Mouse (Mus musculus) embryonic fibroblast, embryonic 13.5 days (primary cell): ENCODE results near the gene Pim3.

ENCODE experiments used
- CTCF ChIP-seq: IDR thresholded peaks from 2 replicates; pipeline ENCODE4 v1.5.1; 2011; ENCODE audit warnings: mild to moderate bottlenecking, control low read depth, low read length, moderate library complexity, borderline replicate concordance; ENCODE audit not compliant: insufficient read depth
- POLR2A ChIP-seq: IDR thresholded peaks from 2 replicates; pipeline ENCODE4 v1.6.1; 2011; ENCODE audit warnings: low read depth, mild to moderate bottlenecking, control low read depth, low read length, moderate library complexity

DNA sequence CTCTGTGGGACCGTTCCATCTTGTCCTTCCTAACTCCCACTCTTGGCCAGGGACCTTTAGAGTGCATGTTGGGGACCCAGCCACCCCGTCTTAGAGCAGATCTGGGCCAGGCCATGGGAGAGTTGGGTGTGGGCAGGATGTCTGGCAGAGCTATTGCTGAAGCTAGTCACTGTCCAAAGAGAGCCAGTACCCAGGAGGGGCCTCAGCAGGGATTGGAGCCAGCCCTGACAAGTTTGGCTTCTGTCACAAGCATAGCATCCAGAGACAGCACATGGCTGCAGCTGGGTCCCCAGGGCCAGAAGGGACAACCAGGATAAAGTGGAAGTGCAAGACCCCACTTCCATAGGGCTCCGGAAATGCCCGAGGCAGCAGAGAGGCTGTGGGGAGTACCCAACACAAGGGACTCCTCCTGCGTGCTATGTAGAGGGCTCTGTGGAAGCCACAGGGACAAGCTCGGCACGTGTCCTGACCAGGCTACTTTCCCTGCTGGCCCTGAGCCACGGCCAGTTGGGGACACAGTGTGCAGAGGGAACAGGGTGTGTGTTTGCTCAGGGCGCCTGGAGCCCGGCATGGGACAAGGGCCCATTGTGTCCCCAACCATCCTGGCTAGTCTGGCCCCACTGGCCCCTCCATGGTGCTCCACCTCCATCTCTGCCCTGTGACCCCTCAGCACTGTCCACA lies 11.7 kb upstream of the Pim3 start:
- no peak for TF ChIP-seq POLR2A
- TF ChIP-seq CTCF = no peak
